Mouse (Mus musculus) heart, postnatal 0 days (tissue): ENCODE data around the gene Rab9. TPM values are rescaled to one million over a fixed set of nuclear protein-coding genes. Genes with fewer than 3 reads are reported as not detected.
A peak's percentile ranks its signal among the peaks of the same experiment; 100 is the strongest.

Experiments used
- ATAC-seq: fragments of 200-750 bp; cut with Nextera tagmentation; 2 replicates; pipeline ENCODE4 v1.8.0; 2017; ENCODE audit warnings: low read depth, moderate number of reproducible peaks, moderate library complexity; ENCODE audit not compliant: insufficient read depth
- DNase-seq: peaks from one replicate; pipeline ENCODE4 v3.0.0-alpha.2; 2016; ENCODE audit warnings: low spot score
- H3K27ac ChIP-seq: fragments of 300-500 bp; sonication (generic); 2 replicates; pipeline ENCODE4 v1.5.1; 2014; ENCODE audit warnings: low read depth, mild to moderate bottlenecking
- H3K27me3 ChIP-seq: fragments of 300-500 bp; sonication (generic); 2 replicates; pipeline ENCODE4 v1.6.1; 2014; ENCODE audit warnings: low read length, mixed read lengths; ENCODE audit not compliant: control insufficient read depth, insufficient read depth
- H3K36me3 ChIP-seq: fragments of 300-500 bp; sonication (generic); replicated peaks from 2 replicates; pipeline ENCODE4 v1.6.1; 2014; ENCODE audit warnings: low read length, mixed read lengths; ENCODE audit not compliant: control insufficient read depth, insufficient read depth
- H3K4me1 ChIP-seq: fragments of 300-500 bp; sonication (generic); 2 replicates; pipeline ENCODE4 v1.6.1; 2014; ENCODE audit warnings: antibody characterized with exemption; ENCODE audit not compliant: control insufficient read depth, insufficient read depth
- H3K4me2 ChIP-seq: fragments of 300-500 bp; sonication (generic); 2 replicates; pipeline ENCODE4 v1.6.1; 2014; ENCODE audit warnings: low read depth, mild to moderate bottlenecking, low read length, moderate library complexity
- H3K4me3 ChIP-seq: fragments of 300-500 bp; sonication (generic); 2 replicates; pipeline ENCODE4 v1.5.1; 2014; ENCODE audit warnings: low read depth, low read length
- H3K9ac ChIP-seq: fragments of 300-500 bp; sonication (generic); replicated peaks from 2 replicates; pipeline ENCODE4 v1.6.1; 2014; ENCODE audit warnings: low read depth, low read length, mixed read lengths
- H3K9me3 ChIP-seq: fragments of 300-500 bp; sonication (generic); replicated peaks from 2 replicates; pipeline ENCODE4 v1.6.1; 2016; ENCODE audit warnings: low read length; ENCODE audit not compliant: control insufficient read depth
- CTCF ChIP-seq: IDR thresholded peaks from 2 replicates; pipeline ENCODE4 v1.5.1; 2016; ENCODE audit warnings: antibody characterized with exemption, control low read depth, low read depth
- EP300 ChIP-seq: IDR thresholded peaks from 2 replicates; pipeline ENCODE4 v1.6.1; 2016; ENCODE audit warnings: antibody characterized with exemption, low read depth
- WGBS: fragments of 180-500 bp; shearing (Covaris S2); extraction: QIAGEN DNeasy Blood & Tissue Kit; methylation state at CpG from one replicate; pipeline ENCODE4 v1.1.7; 2014; 5-methylcytosine and 5-hydroxymethylcytosine counted together
- polyA plus RNA-seq: library from polyadenylated mRNA; unstranded; fragments of >200 nt; fragmentation: Nextera tagmentation; extraction: Ambion mirVana; gene quantifications from 2 replicates; pipeline ENCODE4 v1.2.1, GENCODE M21; 2015
- total RNA-seq: library from RNA; depleted of rRNA; stranded (reverse); fragments of >200 nt; gene quantifications from 2 replicates; pipeline ENCODE4 v1.2.3, GENCODE M21; 2014; ENCODE audit warnings: low replicate concordance

Rab9 gene
- total and polyA plus RNA-seq, 2 experiments from 2014 or later = 17.2 to 37.3 TPM

DNA sequence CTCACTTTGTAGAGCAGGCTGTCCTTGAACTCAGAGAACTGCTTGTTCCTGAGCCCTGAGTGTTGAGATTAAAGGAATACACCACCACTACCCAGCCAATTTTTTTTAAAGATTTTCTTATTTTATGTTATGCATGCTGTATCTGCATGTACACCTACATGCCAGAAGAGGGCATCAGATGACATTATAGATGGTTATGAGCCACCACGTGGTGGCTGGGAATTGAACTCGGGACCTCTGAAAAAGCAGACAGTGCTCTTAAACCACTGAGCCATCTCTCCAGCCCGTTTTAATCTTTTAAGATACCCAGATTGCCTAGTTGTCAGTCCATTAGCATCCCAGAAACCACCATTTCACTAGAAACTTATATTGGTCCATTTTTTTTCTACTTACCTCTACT lies 25.3 kb downstream of the Rab9 start:
- Histone ChIP-seq H3K27ac (no peak overlapping the region), H3K9me3 (no peaks in the 10 kb centered on the region), H3K9ac (no peak overlapping the region), H3K4me2 (no peak overlapping the region), H3K4me1 (no peaks in the 10 kb centered on the region), H3K4me3 (no peak overlapping the region), H3K36me3 (no peaks in the 10 kb centered on the region), H3K27me3 (no peaks in the 10 kb centered on the region)
- ATAC-seq (no peak), DNase-seq (no peak)
- no peak for TF ChIP-seq CTCF
- WGBS = 76% methylated on average over 3 of the region's 3 CpGs

DNA sequence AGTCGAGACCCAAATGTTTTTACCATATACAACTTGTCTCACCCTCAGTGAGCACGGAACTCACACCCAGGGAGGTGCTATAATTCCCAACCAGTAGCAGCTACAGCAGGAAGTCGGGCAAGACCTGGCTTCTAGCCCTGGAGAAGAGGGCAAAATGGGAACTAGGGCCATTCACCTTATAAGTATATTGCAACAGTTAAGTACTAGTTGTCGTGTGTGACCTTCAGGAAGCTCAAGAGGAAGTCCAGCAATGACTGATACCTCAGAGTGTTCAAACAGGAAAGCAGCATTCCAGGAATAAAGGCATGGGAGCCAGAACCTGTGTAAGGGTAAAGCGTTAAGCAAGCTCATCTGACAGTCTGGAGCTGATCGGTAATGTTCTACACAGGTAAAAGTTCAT lies 26.1 kb downstream of the Rab9 start:
- H3K9me3 ChIP-seq = no peaks in the 10 kb centered on the region
- WGBS = 61% methylated on average over 6 of the region's 6 CpGs
- DNase-seq (no peak), ATAC-seq (no peak)
- H3K27me3 ChIP-seq = no peaks in the 10 kb centered on the region
- H3K4me1 ChIP-seq = no peaks in the 10 kb centered on the region
- no peaks in the 10 kb centered on the region for H3K36me3 ChIP-seq
- no peak overlapping the region for H3K4me3 ChIP-seq
- no peak overlapping the region for H3K27ac ChIP-seq
- no peak overlapping the region for H3K4me2 ChIP-seq
- H3K9ac ChIP-seq = no peak overlapping the region
- TF ChIP-seq EP300 (no peak), CTCF (no peak)

DNA sequence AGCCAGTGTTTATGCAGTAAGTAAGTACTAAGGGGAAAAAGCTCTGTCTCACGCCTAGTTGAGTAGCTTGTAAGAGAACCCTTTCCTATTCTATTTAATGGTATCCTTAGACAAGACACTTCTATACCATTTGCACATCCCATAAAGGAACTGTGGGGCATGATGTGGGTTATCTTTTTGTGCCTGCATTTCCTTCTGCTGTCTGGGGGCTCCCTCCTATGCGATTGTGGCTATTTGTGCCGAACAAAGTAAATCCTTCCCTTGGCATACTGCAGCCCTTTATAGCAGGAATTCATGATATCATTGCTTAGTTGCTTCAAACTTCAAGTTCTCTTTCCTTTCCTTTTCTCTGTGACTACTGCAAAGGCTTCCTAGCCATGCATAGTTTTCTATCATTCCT lies 35.1 kb downstream of the Rab9 start:
- Histone ChIP-seq H3K4me3 (no peak overlapping the region), H3K36me3 (no peaks in the 10 kb centered on the region), H3K27me3 (no peaks in the 10 kb centered on the region), H3K27ac (no peak overlapping the region), H3K9ac (no peak overlapping the region), H3K4me1 (no peaks in the 10 kb centered on the region), H3K4me2 (no peak overlapping the region), H3K9me3 (no peaks in the 10 kb centered on the region)
- TF ChIP-seq CTCF (no peak), EP300 (no peak)
- DNase-seq (no peak), ATAC-seq (no peak)
- 63% methylated on average over 3 of the region's 3 CpGs for WGBS

DNA sequence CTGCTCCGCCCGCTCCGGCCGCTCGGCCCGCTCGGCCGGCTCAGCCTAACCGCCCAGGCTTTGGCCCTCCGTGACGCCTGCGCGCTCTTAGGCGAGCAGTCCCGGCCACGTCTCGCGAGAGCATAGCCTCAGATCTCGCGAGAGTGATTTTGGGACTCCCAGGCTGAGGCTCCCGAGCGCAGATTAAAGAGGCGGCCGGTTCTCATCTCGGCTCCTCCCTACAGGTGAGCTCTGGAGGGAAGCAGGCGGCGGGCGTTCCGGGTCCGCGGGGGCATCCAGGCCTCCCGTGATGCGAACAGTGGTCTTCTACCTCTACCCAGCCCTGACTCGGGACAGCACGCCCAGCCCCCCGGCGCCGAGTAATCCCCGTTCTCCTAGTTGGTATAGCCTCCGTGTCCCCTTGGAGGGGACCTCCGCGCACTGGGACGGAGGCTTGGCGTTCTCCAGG lies 39.0 kb downstream of the Rab9 start, which contains the start of gene Ofd1:
Gene Ofd1 (minus strand): TSS at position 89 of the 448 bp plus-strand sequence.
- 12% methylated on average over 38 of the region's 44 CpGs for WGBS
- no peaks in the 10 kb centered on the region for H3K27me3 ChIP-seq

DNA sequence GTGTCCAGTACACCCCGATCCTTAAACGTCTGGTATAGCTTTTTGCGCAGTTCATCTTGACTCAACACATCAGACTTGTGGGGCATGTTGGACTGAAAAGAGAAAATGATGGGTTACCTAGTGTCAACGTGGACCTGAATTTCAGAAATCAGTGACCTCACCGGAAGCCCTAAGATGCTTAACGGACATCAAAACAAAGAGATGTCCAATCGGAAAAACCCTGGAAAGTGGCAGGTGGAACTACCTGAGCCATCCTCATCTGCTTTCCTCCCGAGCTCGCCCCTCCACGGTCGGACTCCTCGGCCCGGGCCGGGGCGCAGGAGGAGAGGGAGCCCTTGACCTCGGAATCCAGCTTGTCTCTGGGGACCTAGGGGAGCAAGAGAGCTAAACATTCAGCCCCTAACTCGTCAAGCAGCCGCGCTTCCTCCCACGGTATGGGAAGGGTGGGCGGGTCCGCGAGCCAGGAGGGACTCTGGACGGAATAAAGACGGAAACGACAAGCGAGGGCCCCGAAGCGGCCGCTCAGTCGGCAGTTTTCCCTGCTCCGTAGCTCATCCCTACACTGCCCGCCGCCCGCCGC lies 39.5 kb downstream of the Rab9 start, which contains the start of gene Trappc2:
Gene Trappc2 (plus strand): TSS at position 539 of the 580 bp plus-strand sequence.
- Histone ChIP-seq H3K9ac (peak within 1 kb of the TSS; percentile 71), H3K27ac (peak within 1 kb of the TSS; percentile 75), H3K27me3 (no peaks in the 10 kb centered on the region), H3K4me2 (peak within 1 kb of the TSS; percentile 78), H3K36me3 (no peaks in the 10 kb centered on the region), H3K9me3 (no peaks in the 10 kb centered on the region), H3K4me3 (peak within 1 kb of the TSS; percentile 73), H3K4me1 (no peaks in the 10 kb centered on the region)
- TF ChIP-seq CTCF = no peak
- TF ChIP-seq EP300 = no peak
- DNase-seq = peak; percentile 6
- ATAC-seq = peak; percentile 72
- 18% methylated on average over 32 of the region's 36 CpGs for WGBS

More for the DNA sequence above, 39.0 kb downstream of the Rab9 start, which contains the start of gene Ofd1:
- peak within 1 kb of the TSS; percentile 71 for H3K9ac ChIP-seq
- no peaks in the 10 kb centered on the region for H3K36me3 ChIP-seq
- peak; percentile 99 for ATAC-seq
- peak; percentile 77 for DNase-seq
- H3K4me1 ChIP-seq = no peaks in the 10 kb centered on the region
- TF ChIP-seq CTCF (no peak), EP300 (no peak)
- H3K4me2 ChIP-seq = peak within 1 kb of the TSS; percentile 78
- H3K27ac ChIP-seq = peak within 1 kb of the TSS; percentile 75
- peak within 1 kb of the TSS; percentile 73 for H3K4me3 ChIP-seq
- no peaks in the 10 kb centered on the region for H3K9me3 ChIP-seq

DNA sequence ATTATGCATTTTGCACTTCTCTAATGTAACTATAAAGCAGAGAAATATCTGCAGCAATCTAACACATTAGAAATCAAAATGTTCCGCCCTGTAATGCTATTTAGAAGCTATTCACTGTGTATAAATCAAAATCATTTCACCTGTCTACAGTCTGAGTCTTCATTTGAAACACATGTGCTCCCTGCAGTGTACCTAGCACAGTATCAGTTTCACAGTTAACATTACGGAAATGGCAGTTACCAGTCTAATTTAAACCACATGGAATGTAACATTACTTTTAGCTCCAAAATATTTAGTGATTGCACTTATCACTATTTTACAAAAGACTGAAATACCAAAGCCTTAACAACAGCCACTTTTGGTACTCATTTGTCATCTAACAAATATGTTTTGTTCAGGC lies 44.9 kb downstream of the Rab9 start:
- Histone ChIP-seq H3K4me2 (no peak overlapping the region), H3K36me3 (no peaks in the 10 kb centered on the region)
- WGBS = 82% methylated on average over 2 of the region's 2 CpGs

More for the DNA sequence above, 44.9 kb downstream of the Rab9 start:
- Histone ChIP-seq H3K4me1 (no peaks in the 10 kb centered on the region), H3K9me3 (no peaks in the 10 kb centered on the region), H3K27ac (no peak overlapping the region), H3K27me3 (no peaks in the 10 kb centered on the region), H3K9ac (no peak overlapping the region), H3K4me3 (no peak overlapping the region)
- DNase-seq (no peak), ATAC-seq (no peak)
- no peak for TF ChIP-seq EP300
- TF ChIP-seq CTCF = no peak
